Mouse (Mus musculus): ENCODE results near the gene Exoc5. TPM values are rescaled to one million over a fixed set of nuclear protein-coding genes. Genes with fewer than 3 reads are reported as not detected.

The Exoc5 gene
- polyA plus RNA-seq, 1 experiment from 2014 or later = 44.6 TPM

GRCm38 (mm10) chr14:49027040-49027778 lies 39.2 kb downstream of the Exoc5 start:
- Histone ChIP-seq H3K4me2 (no peak overlapping the region), H3K36me3 (ENCODE audit: control insufficient read depth, insufficient read depth, low read length) (peaks cover under 1% of the 10 kb centered on the region; the same call in 1 of the 2 replicates), H3K27ac (ENCODE audit: low read depth, low read length) (no peak overlapping the region), H3K4me1 (ENCODE audit: control insufficient read depth, insufficient read depth, low read length) (no peaks in the 10 kb centered on the region), H3K27me3 (ENCODE audit: control insufficient read depth, insufficient read depth, low read length) (no peaks in the 10 kb centered on the region), H3K9ac (ENCODE audit: low read depth, low read length) (no peak overlapping the region), H3K9me3 (replicated peaks; ENCODE audit: control insufficient read depth, low read length) (no peaks in the 10 kb centered on the region), H3K4me3 (ENCODE audit: low read depth, low read length) (no peak overlapping the region)
- WGBS (ENCODE audit: insufficient replicate concordance) = 90% methylated on average over 6 of the region's 6 CpGs
- no peak for ATAC-seq (replicated peaks; ENCODE audit: insufficient number of reproducible peaks, low FRiP score, low TSS enrichment)

GRCm38 (mm10) chr14:49019765-49020164 lies 46.7 kb downstream of the Exoc5 start:
- no peaks in the 10 kb centered on the region for H3K27me3 ChIP-seq (ENCODE audit: control insufficient read depth, insufficient read depth, low read length)
- 0 out of 2 replicates have a peak, but pooled peaks cover 13% of the 10 kb centered on the region for H3K36me3 ChIP-seq (ENCODE audit: control insufficient read depth, insufficient read depth, low read length)
- H3K9ac ChIP-seq (ENCODE audit: low read depth, low read length) = no peak overlapping the region
- no peak overlapping the region for H3K27ac ChIP-seq (ENCODE audit: low read depth, low read length)
- no peak for ATAC-seq (replicated peaks; ENCODE audit: insufficient number of reproducible peaks, low FRiP score, low TSS enrichment)
- H3K9me3 ChIP-seq (replicated peaks; ENCODE audit: control insufficient read depth, low read length) = no peaks in the 10 kb centered on the region
- H3K4me3 ChIP-seq (ENCODE audit: low read depth, low read length) = no peak overlapping the region
- H3K4me2 ChIP-seq = no peak overlapping the region
- no peaks in the 10 kb centered on the region for H3K4me1 ChIP-seq (ENCODE audit: control insufficient read depth, insufficient read depth, low read length)
- 87% methylated on average over 5 of the region's 5 CpGs for WGBS (ENCODE audit: insufficient replicate concordance)

- Histone ChIP-seq H3K27ac (ENCODE audit: low read depth, low read length) (no peak overlapping the region), H3K9ac (ENCODE audit: low read depth, low read length) (no peak overlapping the region), H3K9me3 (replicated peaks; ENCODE audit: control insufficient read depth, low read length) (no peaks in the 10 kb centered on the region), H3K4me2 (no peak overlapping the region), H3K36me3 (ENCODE audit: control insufficient read depth, insufficient read depth, low read length) (no peaks in the 10 kb centered on the region), H3K4me1 (ENCODE audit: control insufficient read depth, insufficient read depth, low read length) (no peaks in the 10 kb centered on the region), H3K4me3 (ENCODE audit: low read depth, low read length) (no peak overlapping the region), H3K27me3 (ENCODE audit: control insufficient read depth, insufficient read depth, low read length) (no peaks in the 10 kb centered on the region)
- WGBS (ENCODE audit: insufficient replicate concordance) = 91% methylated on average over 2 of the region's 2 CpGs
- ATAC-seq (replicated peaks; ENCODE audit: insufficient number of reproducible peaks, low FRiP score, low TSS enrichment) = no peak
These were observed 57.9 kb downstream of the Exoc5 start for GRCm38 (mm10) chr14:49008399-49009189.

- no peak overlapping the region for H3K9ac ChIP-seq (ENCODE audit: low read depth, low read length)
- WGBS (ENCODE audit: insufficient replicate concordance) = 93% methylated on average over 2 of the region's 2 CpGs
- H3K4me1 ChIP-seq (ENCODE audit: control insufficient read depth, insufficient read depth, low read length) = no peaks in the 10 kb centered on the region
- H3K4me2 ChIP-seq = no peak overlapping the region
- H3K27me3 ChIP-seq (ENCODE audit: control insufficient read depth, insufficient read depth, low read length) = no peaks in the 10 kb centered on the region
- H3K4me3 ChIP-seq (ENCODE audit: low read depth, low read length) = no peak overlapping the region
- ATAC-seq (replicated peaks; ENCODE audit: insufficient number of reproducible peaks, low FRiP score, low TSS enrichment) = no peak
- no peak overlapping the region for H3K27ac ChIP-seq (ENCODE audit: low read depth, low read length)
- H3K9me3 ChIP-seq (replicated peaks; ENCODE audit: control insufficient read depth, low read length) = no peaks in the 10 kb centered on the region
- no peaks in the 10 kb centered on the region for H3K36me3 ChIP-seq (ENCODE audit: control insufficient read depth, insufficient read depth, low read length)
These were observed 58.5 kb downstream of the Exoc5 start for GRCm38 (mm10) chr14:49007979-49008378.

- no peak overlapping the region for H3K9ac ChIP-seq (ENCODE audit: low read depth, low read length)
- WGBS (ENCODE audit: insufficient replicate concordance) = 72% methylated on average over 3 of the region's 3 CpGs
- no peaks in the 10 kb centered on the region for H3K9me3 ChIP-seq (replicated peaks; ENCODE audit: control insufficient read depth, low read length)
- H3K4me3 ChIP-seq (ENCODE audit: low read depth, low read length) = no peak overlapping the region
- H3K4me1 ChIP-seq (ENCODE audit: control insufficient read depth, insufficient read depth, low read length) = no peaks in the 10 kb centered on the region
- H3K27ac ChIP-seq (ENCODE audit: low read depth, low read length) = no peak overlapping the region
- H3K4me2 ChIP-seq = no peak overlapping the region
- H3K36me3 ChIP-seq (ENCODE audit: control insufficient read depth, insufficient read depth, low read length) = no peaks in the 10 kb centered on the region
- H3K27me3 ChIP-seq (ENCODE audit: control insufficient read depth, insufficient read depth, low read length) = no peaks in the 10 kb centered on the region
- no peak for ATAC-seq (replicated peaks; ENCODE audit: insufficient number of reproducible peaks, low FRiP score, low TSS enrichment)
These were observed 64.8 kb downstream of the Exoc5 start for GRCm38 (mm10) chr14:49001655-49002054.

- Histone ChIP-seq H3K36me3 (ENCODE audit: control insufficient read depth, insufficient read depth, low read length) (no peaks in the 10 kb centered on the region), H3K9ac (ENCODE audit: low read depth, low read length) (no peak overlapping the region), H3K4me3 (ENCODE audit: low read depth, low read length) (no peak overlapping the region), H3K4me2 (no peak overlapping the region), H3K9me3 (replicated peaks; ENCODE audit: control insufficient read depth, low read length) (no peaks in the 10 kb centered on the region), H3K4me1 (ENCODE audit: control insufficient read depth, insufficient read depth, low read length) (no peaks in the 10 kb centered on the region), H3K27me3 (ENCODE audit: control insufficient read depth, insufficient read depth, low read length) (no peaks in the 10 kb centered on the region), H3K27ac (ENCODE audit: low read depth, low read length) (no peak overlapping the region)
- ATAC-seq (replicated peaks; ENCODE audit: insufficient number of reproducible peaks, low FRiP score, low TSS enrichment) = no peak
- WGBS (ENCODE audit: insufficient replicate concordance) = 51% methylated on average over 4 of the region's 4 CpGs
These were observed 67.7 kb downstream of the Exoc5 start for GRCm38 (mm10) chr14:48998795-48999194.

GRCm38 (mm10) chr14:48993861-48994260 lies 72.6 kb downstream of the Exoc5 start:
- H3K36me3 ChIP-seq (ENCODE audit: control insufficient read depth, insufficient read depth, low read length) = no peaks in the 10 kb centered on the region
- no peak overlapping the region for H3K27ac ChIP-seq (ENCODE audit: low read depth, low read length)
- no peak overlapping the region for H3K4me2 ChIP-seq
- H3K4me1 ChIP-seq (ENCODE audit: control insufficient read depth, insufficient read depth, low read length) = 0 out of 2 replicates have a peak, but pooled peaks cover 2% of the 10 kb centered on the region
- ATAC-seq (replicated peaks; ENCODE audit: insufficient number of reproducible peaks, low FRiP score, low TSS enrichment) = no peak
- no peaks in the 10 kb centered on the region for H3K9me3 ChIP-seq (replicated peaks; ENCODE audit: control insufficient read depth, low read length)
- WGBS (ENCODE audit: insufficient replicate concordance) = 75% methylated on average over 3 of the region's 3 CpGs
- H3K27me3 ChIP-seq (ENCODE audit: control insufficient read depth, insufficient read depth, low read length) = no peaks in the 10 kb centered on the region
- H3K9ac ChIP-seq (ENCODE audit: low read depth, low read length) = no peak overlapping the region
- H3K4me3 ChIP-seq (ENCODE audit: low read depth, low read length) = no peak overlapping the region

GRCm38 (mm10) chr14:48992070-48992580 lies 74.3 kb downstream of the Exoc5 start:
- ATAC-seq (replicated peaks; ENCODE audit: insufficient number of reproducible peaks, low FRiP score, low TSS enrichment) = no peak
- WGBS (ENCODE audit: insufficient replicate concordance) = 62% methylated on average over 3 of the region's 3 CpGs
- Histone ChIP-seq H3K27me3 (ENCODE audit: control insufficient read depth, insufficient read depth, low read length) (no peaks in the 10 kb centered on the region), H3K27ac (ENCODE audit: low read depth, low read length) (no peak overlapping the region), H3K9me3 (replicated peaks; ENCODE audit: control insufficient read depth, low read length) (no peaks in the 10 kb centered on the region), H3K4me1 (ENCODE audit: control insufficient read depth, insufficient read depth, low read length) (0 out of 2 replicates have a peak, but pooled peaks cover 2% of the 10 kb centered on the region), H3K4me2 (no peak overlapping the region), H3K4me3 (ENCODE audit: low read depth, low read length) (no peak overlapping the region), H3K36me3 (ENCODE audit: control insufficient read depth, insufficient read depth, low read length) (no peaks in the 10 kb centered on the region), H3K9ac (ENCODE audit: low read depth, low read length) (no peak overlapping the region)
